Mouse (Mus musculus): ENCODE measurements around the gene Dcaf8.

GRCm38 (mm10) chr1:172162959-172163358, 15.1 kb downstream of the Dcaf8 start:
- no peak for TF ChIP-seq CTCF (IDR thresholded peaks at IDR 0.05; ENCODE audit: control insufficient read depth, insufficient read depth, insufficient replicate concordance, low read depth, low read length)
- no peak for TF ChIP-seq POLR2A (IDR thresholded peaks at IDR 0.05; ENCODE audit: control insufficient read depth, low read depth, low read length)
